Mouse (Mus musculus) stomach, postnatal 0 days (tissue): ENCODE data around the gene E2f7. TPM values are rescaled to one million over a fixed set of nuclear protein-coding genes. Genes with fewer than 3 reads are reported as not detected.

ENCODE experiments used
- ATAC-seq: fragments of 200-750 bp; cut with Nextera tagmentation; 2 replicates; pipeline ENCODE4 v1.8.0; 2017; ENCODE audit not compliant: low FRiP score, low TSS enrichment
- DNase-seq: peaks from one replicate; pipeline ENCODE4 v3.0.0-alpha.2; 2016; ENCODE audit warnings: low spot score
- H3K27ac ChIP-seq: fragments of 300-500 bp; sonication (generic); replicated peaks from 2 replicates; pipeline ENCODE4 v1.5.1; 2014; ENCODE audit warnings: mild to moderate bottlenecking, control low read depth
- H3K27me3 ChIP-seq: fragments of 300-500 bp; sonication (generic); 2 replicates; pipeline ENCODE4 v1.6.1; 2014; ENCODE audit warnings: low read length; ENCODE audit not compliant: control insufficient read depth, insufficient read depth
- H3K36me3 ChIP-seq: fragments of 300-500 bp; sonication (generic); 2 replicates; pipeline ENCODE4 v1.6.1; 2014; ENCODE audit warnings: low read length, mixed read lengths; ENCODE audit not compliant: control insufficient read depth, insufficient read depth
- H3K4me1 ChIP-seq: fragments of 300-500 bp; sonication (generic); replicated peaks from 2 replicates; pipeline ENCODE4 v1.6.1; 2014; ENCODE audit warnings: antibody characterized with exemption; ENCODE audit not compliant: control insufficient read depth, insufficient read depth
- H3K4me2 ChIP-seq: fragments of 300-500 bp; sonication (generic); replicated peaks from 2 replicates; pipeline ENCODE4 v1.6.1; 2014; ENCODE audit warnings: low read depth, mild to moderate bottlenecking, control low read depth, moderate library complexity
- H3K4me3 ChIP-seq: fragments of 300-500 bp; sonication (generic); 2 replicates; pipeline ENCODE4 v1.5.1; 2014; ENCODE audit warnings: low read depth, low read length, control low read depth
- H3K9ac ChIP-seq: fragments of 300-500 bp; sonication (generic); 2 replicates; pipeline ENCODE4 v1.6.1; 2014; ENCODE audit warnings: mild to moderate bottlenecking, low read length, control low read depth, mixed read lengths
- H3K9me3 ChIP-seq: fragments of 300-500 bp; sonication (generic); 2 replicates; pipeline ENCODE4 v1.6.1; 2016; ENCODE audit warnings: low read length; ENCODE audit not compliant: control insufficient read depth
- CTCF ChIP-seq: IDR thresholded peaks from 2 replicates; pipeline ENCODE4 v1.5.1; 2016; ENCODE audit warnings: antibody characterized with exemption, low read depth, mild to moderate bottlenecking, moderate library complexity
- EP300 ChIP-seq: optimal IDR thresholded peaks from 2 replicates; pipeline ENCODE3; 2016; ENCODE audit warnings: antibody characterized with exemption
- WGBS: fragments of 180-500 bp; shearing (Covaris S2); extraction: QIAGEN DNeasy Blood & Tissue Kit; methylation state at CpG from one replicate; pipeline ENCODE4 v1.1.7; 2014; 5-methylcytosine and 5-hydroxymethylcytosine counted together
- polyA plus RNA-seq: library from polyadenylated mRNA; unstranded; fragments of >200 nt; fragmentation: Nextera tagmentation; extraction: Ambion mirVana; gene quantifications from 2 replicates; pipeline ENCODE4 v1.2.1, GENCODE M21; 2015

Gene E2f7
- polyA plus RNA-seq, 1 experiment from 2014 or later: 5.4 TPM

DNA sequence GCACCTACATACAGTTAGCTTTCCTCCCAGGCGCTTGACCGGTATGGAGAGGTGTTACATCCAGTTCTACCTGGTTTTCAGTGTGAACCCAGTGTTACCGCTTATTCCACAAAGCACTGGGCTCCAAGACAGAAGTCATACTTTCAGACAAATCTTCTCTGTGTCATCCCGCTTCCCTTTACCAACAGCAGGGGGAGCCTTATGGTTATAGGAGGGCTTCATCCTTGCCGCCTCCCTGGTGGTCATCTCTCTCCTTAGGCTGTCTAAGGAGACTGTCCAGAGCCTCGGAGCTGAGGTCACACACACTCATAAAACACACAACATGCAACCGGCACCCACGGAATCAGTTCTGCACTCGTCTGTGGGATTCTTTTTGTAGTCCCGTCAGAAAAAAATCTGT, 37.4 kb downstream of the E2f7 start:
- no peaks in the 10 kb centered on the region for H3K4me1 ChIP-seq
- WGBS: 86% methylated on average over 10 of the region's 10 CpGs
- H3K36me3 ChIP-seq: peaks cover 13% of the 10 kb centered on the region
- TF ChIP-seq EP300: no peak
- TF ChIP-seq CTCF: peak; percentile 65
- no peaks in the 10 kb centered on the region for H3K27me3 ChIP-seq
- no peak overlapping the region for H3K4me3 ChIP-seq
- no peak overlapping the region for H3K27ac ChIP-seq
- no peak for DNase-seq
- no peak for ATAC-seq
- no peak overlapping the region for H3K9ac ChIP-seq
- no peaks in the 10 kb centered on the region for H3K9me3 ChIP-seq
- H3K4me2 ChIP-seq: no peak overlapping the region

DNA sequence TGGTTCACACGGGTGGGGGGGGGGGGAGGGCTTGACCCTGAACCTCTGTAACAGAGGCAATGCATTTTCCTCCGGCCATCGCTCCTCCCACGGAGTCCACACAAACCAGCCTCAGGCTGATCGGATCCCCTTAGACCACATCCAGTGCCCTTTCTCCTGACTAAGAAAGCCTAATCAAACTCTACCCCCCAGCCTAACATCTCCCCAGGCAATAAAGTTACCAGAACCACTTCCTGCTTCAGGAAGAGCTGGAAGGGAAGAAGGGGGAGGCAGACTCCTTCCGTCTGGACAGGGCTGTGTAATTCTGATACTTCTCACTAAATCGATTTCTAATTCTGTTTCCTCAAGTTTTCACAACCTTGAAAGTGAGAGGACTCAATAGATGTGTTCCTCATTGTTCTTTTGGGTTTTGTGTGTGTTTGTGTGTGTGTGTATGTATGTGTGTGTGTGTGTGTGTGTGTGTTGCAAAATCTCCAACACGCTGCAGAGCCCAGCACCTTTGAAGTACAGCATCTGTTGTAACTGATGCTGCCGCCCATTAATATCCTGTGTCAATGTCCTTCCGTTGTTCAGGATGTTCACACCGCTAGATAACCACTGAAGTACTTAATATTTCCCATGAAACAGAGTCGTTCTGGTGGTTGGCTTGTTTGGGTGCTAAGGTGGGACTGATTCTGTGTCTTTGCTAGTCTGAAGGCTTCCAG, 43.0 kb downstream of the E2f7 start:
- Histone ChIP-seq H3K36me3 (no peaks in the 10 kb centered on the region; the same call in 1 of the 2 replicates), H3K9ac (no peak overlapping the region), H3K9me3 (no peaks in the 10 kb centered on the region), H3K27ac (no peak overlapping the region), H3K4me3 (no peak overlapping the region), H3K4me2 (no peak overlapping the region), H3K4me1 (no peaks in the 10 kb centered on the region), H3K27me3 (no peaks in the 10 kb centered on the region)
- 61% methylated on average over 12 of the region's 12 CpGs for WGBS
- TF ChIP-seq CTCF (no peak), EP300 (no peak)
- ATAC-seq: no peak
- no peak for DNase-seq

DNA sequence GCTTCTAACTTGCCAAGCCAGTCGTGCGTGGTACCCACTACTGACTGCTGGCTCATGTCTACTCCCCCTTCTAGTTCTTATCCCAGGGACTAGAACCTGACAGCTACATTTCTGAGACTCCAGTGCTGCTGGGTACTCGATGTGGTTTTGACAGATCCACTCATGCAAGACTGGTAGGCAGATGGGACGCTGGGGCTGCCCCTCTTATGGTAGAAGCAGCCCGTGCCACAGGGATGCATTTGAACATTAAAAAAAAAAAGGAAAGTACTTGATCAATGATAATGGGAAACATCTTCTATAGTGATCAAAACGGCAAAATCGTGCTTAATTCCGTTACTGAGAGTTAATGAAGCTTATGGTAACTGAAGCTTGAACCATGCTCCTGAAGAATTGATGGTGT, 44.4 kb downstream of the E2f7 start:
- Histone ChIP-seq H3K36me3 (no peaks in the 10 kb centered on the region; the same call in 1 of the 2 replicates), H3K27me3 (no peaks in the 10 kb centered on the region), H3K4me2 (no peak overlapping the region), H3K9ac (no peak overlapping the region), H3K9me3 (no peaks in the 10 kb centered on the region), H3K27ac (no peak overlapping the region), H3K4me3 (no peak overlapping the region), H3K4me1 (no peaks in the 10 kb centered on the region)
- DNase-seq: no peak
- ATAC-seq: no peak
- 89% methylated on average over 8 of the region's 8 CpGs for WGBS
- TF ChIP-seq EP300 (no peak), CTCF (no peak)

DNA sequence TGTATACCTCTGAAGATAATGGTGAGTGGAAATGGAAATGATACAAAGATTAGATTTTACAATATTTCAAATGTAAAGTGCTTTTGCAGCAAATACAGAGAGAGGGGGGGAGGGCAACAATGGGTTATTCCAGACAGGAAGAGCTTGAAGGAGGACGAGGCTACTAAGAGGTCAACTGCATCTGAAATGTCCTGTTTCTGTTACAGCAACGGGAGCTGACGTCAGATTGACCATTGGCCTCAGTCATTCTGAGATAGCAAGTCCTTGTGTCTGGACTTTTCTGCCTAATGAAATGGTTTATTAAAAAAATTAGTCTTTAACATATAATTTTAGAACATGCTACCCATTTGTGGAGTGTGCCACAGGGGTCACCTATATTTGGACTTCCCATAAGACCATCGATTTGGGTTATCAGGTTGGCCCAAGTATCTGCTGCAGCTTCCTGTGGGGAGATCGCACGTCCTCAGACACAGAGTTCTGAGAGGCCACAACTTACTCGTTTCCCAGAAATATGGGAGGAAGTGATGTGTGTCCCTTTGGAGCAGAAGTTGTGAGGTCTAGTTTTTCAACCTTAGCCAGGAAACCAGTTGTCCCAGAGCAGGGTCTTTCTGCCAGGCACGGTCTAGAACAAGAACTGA, 48.0 kb downstream of the E2f7 start:
- ATAC-seq (no peak), DNase-seq (no peak)
- Histone ChIP-seq H3K36me3 (no peaks in the 10 kb centered on the region), H3K4me2 (no peak overlapping the region), H3K4me1 (no peaks in the 10 kb centered on the region), H3K9me3 (no peaks in the 10 kb centered on the region), H3K27me3 (no peaks in the 10 kb centered on the region), H3K9ac (no peak overlapping the region), H3K4me3 (no peak overlapping the region), H3K27ac (no peak overlapping the region)
- 68% methylated on average over 8 of the region's 8 CpGs for WGBS
- no peak for TF ChIP-seq CTCF

DNA sequence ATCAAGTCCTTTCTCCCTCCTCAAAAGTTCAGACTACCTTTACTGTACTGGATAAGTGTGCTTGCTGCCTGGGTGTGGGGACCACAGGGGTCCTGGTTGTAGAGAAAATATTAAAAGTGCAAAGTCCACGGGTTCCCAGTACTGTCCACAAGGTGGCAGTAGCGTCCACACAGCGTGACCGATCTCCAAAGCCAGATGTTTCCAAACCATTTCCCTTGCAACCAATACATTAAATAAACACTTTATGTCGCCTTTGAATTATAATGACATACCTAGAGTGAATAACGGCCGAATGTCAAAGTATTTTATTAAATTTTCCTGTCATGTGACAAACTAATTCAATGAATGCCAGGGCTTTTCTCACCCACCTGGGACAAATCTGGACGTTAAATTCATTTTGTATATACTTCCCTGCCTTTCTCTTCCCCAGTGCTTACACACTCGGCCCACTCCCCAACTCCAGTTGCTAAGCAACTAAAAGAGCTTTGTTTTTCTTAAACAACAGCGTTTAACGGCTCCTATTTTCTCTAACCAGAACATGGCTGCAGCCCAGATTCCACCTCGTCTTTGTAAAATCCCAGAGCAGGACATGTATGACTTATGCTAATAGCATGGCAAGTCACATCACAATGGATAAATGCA, 49.4 kb downstream of the E2f7 start:
- DNase-seq (peak; percentile 59), ATAC-seq (peak; percentile 54; the same call in 1 of the 2 replicates)
- Histone ChIP-seq H3K27me3 (no peaks in the 10 kb centered on the region), H3K9ac (no peak overlapping the region), H3K27ac (no peak overlapping the region), H3K4me3 (no peak overlapping the region), H3K9me3 (no peaks in the 10 kb centered on the region), H3K4me1 (no peaks in the 10 kb centered on the region), H3K36me3 (no peaks in the 10 kb centered on the region), H3K4me2 (peak overlapping the region; percentile 35)
- WGBS: 10% methylated on average over 12 of the region's 12 CpGs
- peak; percentile 43 for TF ChIP-seq EP300
- TF ChIP-seq CTCF: peak; percentile 97

DNA sequence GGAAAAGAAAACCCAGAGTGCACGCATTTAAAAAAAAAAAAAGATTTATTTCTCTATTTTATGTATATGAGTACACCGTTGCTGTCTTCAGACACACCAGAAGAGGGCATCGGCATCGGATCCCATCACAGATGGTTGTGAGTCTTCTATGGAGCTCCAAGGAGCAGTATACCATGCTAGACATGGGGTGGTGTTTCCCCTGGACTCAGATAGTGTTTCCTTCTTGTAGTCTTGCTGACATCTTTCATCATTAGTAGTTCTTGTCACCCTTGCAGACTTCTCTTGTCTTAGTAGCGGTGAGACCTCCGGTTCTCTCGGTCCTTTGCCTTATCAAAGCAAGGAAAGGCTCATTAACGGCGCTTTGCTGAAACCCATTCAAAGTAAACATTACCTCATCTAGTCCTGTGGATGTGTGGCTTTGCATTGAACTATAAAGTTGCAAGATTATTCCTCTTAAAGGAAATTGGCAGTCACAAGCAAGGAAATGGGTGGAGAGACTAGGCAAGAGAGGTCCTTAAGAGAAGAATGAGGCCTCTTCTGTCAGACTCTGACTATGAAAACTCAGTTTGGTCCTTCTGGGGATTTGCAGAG, 50.1 kb downstream of the E2f7 start:
- TF ChIP-seq EP300 (no peak), CTCF (peak; percentile 46)
- no peak overlapping the region for H3K27ac ChIP-seq
- ATAC-seq (no peak), DNase-seq (no peak)
- H3K4me3 ChIP-seq: no peak overlapping the region
- H3K9me3 ChIP-seq: no peaks in the 10 kb centered on the region
- no peak overlapping the region for H3K9ac ChIP-seq
- H3K4me1 ChIP-seq: no peaks in the 10 kb centered on the region
- H3K27me3 ChIP-seq: no peaks in the 10 kb centered on the region
- WGBS: 52% methylated on average over 9 of the region's 9 CpGs
- peak overlapping the region; percentile 35; the same call in 1 of the 2 replicates for H3K4me2 ChIP-seq
- H3K36me3 ChIP-seq: no peaks in the 10 kb centered on the region
